Mouse (Mus musculus) liver, postnatal 0 days (tissue): Measurements from ENCODE around the gene 6030468B19Rik. TPM values are rescaled to one million over a fixed set of nuclear protein-coding genes. Genes with fewer than 3 reads are reported as not detected.
A peak's percentile ranks its signal among the peaks of the same experiment; 100 is the strongest.
"Not testable (repeated sequence)": the region's sequence is repeated elsewhere in the genome, so short reads cannot be mapped to it uniquely, and the experiment has no call there.

Source experiments
- ATAC-seq: fragments of 200-750 bp; cut with Nextera tagmentation; 2 replicates; pipeline ENCODE4 v1.8.0; 2017; ENCODE audit warnings: mild to moderate bottlenecking, moderate library complexity
- DNase-seq: peaks from one replicate; pipeline ENCODE4 v3.0.0-alpha.2; 2016
- H3K27ac ChIP-seq: fragments of 300-500 bp; sonication (generic); 2 replicates; pipeline ENCODE4 v1.5.1; 2014; ENCODE audit warnings: antibody characterized with exemption, moderate library complexity, mild to moderate bottlenecking, low read depth
- H3K27me3 ChIP-seq: fragments of 300-500 bp; sonication (generic); 2 replicates; pipeline ENCODE4 v1.6.1; 2014; ENCODE audit warnings: low read length, control low read depth, mixed read lengths; ENCODE audit not compliant: insufficient read depth
- H3K36me3 ChIP-seq: fragments of 300-500 bp; sonication (generic); replicated peaks from 2 replicates; pipeline ENCODE4 v1.6.1; 2014; ENCODE audit warnings: mild to moderate bottlenecking, control low read depth, low read length, moderate library complexity, mixed read lengths; ENCODE audit not compliant: insufficient read depth
- H3K4me1 ChIP-seq: fragments of 300-500 bp; sonication (generic); 2 replicates; pipeline ENCODE4 v1.6.1; 2014; ENCODE audit warnings: antibody characterized with exemption, mild to moderate bottlenecking, control low read depth; ENCODE audit not compliant: insufficient read depth
- H3K4me2 ChIP-seq: fragments of 300-500 bp; sonication (generic); 2 replicates; pipeline ENCODE4 v1.6.1; 2014; ENCODE audit warnings: low read depth, mild to moderate bottlenecking, low read length, moderate library complexity, mixed read lengths
- H3K4me3 ChIP-seq: fragments of 300-500 bp; sonication (generic); 2 replicates; pipeline ENCODE4 v1.5.1; 2014; ENCODE audit warnings: low read depth, low read length
- H3K9ac ChIP-seq: fragments of 300-500 bp; sonication (generic); replicated peaks from 2 replicates; pipeline ENCODE4 v1.6.1; 2014; ENCODE audit warnings: mild to moderate bottlenecking, moderate library complexity
- H3K9me3 ChIP-seq: fragments of 300-500 bp; sonication (generic); 2 replicates; pipeline ENCODE4 v1.6.1; 2016; ENCODE audit warnings: mild to moderate bottlenecking, control low read depth, low read length, mixed read lengths
- CTCF ChIP-seq: sonication (generic); IDR thresholded peaks from 2 replicates; pipeline ENCODE4 v1.5.1; 2016; ENCODE audit warnings: antibody characterized with exemption, low read depth
- EP300 ChIP-seq: IDR thresholded peaks from 2 replicates; pipeline ENCODE4 v1.6.1; 2016; ENCODE audit warnings: antibody characterized with exemption, low read depth, mild to moderate bottlenecking
- WGBS: fragments of 180-500 bp; shearing (Covaris S2); extraction: QIAGEN DNeasy Blood & Tissue Kit; methylation state at CpG from one replicate; pipeline ENCODE4 v1.1.7; 2014; ENCODE audit not compliant: insufficient replicate concordance; 5-methylcytosine and 5-hydroxymethylcytosine counted together
- polyA plus RNA-seq: library from polyadenylated mRNA; unstranded; fragments of >200 nt; fragmentation: Nextera tagmentation; extraction: Ambion mirVana; gene quantifications from 2 replicates; pipeline ENCODE4 v1.2.1, GENCODE M21; 2015

6030468B19Rik gene
- polyA plus RNA-seq, 1 experiment from 2014 or later: 33.8 TPM

GRCm38 (mm10) chr11:117814704-117815366, 17.4 kb downstream of the 6030468B19Rik start:
- H3K36me3 ChIP-seq: peaks cover 82% of the 10 kb centered on the region
- no peaks in the 10 kb centered on the region for H3K9me3 ChIP-seq
- ATAC-seq (no peak), DNase-seq (no peak)
- no peak overlapping the region for H3K9ac ChIP-seq
- peaks cover 19% of the 10 kb centered on the region for H3K4me1 ChIP-seq
- H3K27ac ChIP-seq: peak overlapping the region; percentile 58; the same call in 1 of the 2 replicates
- no peaks in the 10 kb centered on the region for H3K27me3 ChIP-seq
- H3K4me3 ChIP-seq: no peak overlapping the region
- 64% methylated on average over 6 of the region's 6 CpGs for WGBS
- no peak for TF ChIP-seq EP300
- TF ChIP-seq CTCF: no peak
- H3K4me2 ChIP-seq: no peak overlapping the region

- whole genome bisulfite sequencing: 89% methylated on average over 9 of the region's 9 CpGs
- not testable (repeated sequence) for H3K4me3 ChIP-seq, ATAC-seq, H3K4me2 ChIP-seq, H3K9me3 ChIP-seq, H3K9ac ChIP-seq, DNase-seq, H3K27me3 ChIP-seq
- Histone ChIP-seq H3K36me3 (peaks cover 91% of the 10 kb centered on the region), H3K27ac (peak overlapping the region; percentile 22; the same call in 1 of the 2 replicates), H3K4me1 (peaks cover 16% of the 10 kb centered on the region)
Observed at GRCm38 (mm10) chr11:117815850-117816249, 18.4 kb downstream of the 6030468B19Rik start.

GRCm38 (mm10) chr11:117816389-117816996, 19.0 kb downstream of the 6030468B19Rik start:
- Histone ChIP-seq H3K27ac (no peak overlapping the region), H3K27me3 (no peaks in the 10 kb centered on the region), H3K9me3 (no peaks in the 10 kb centered on the region), H3K36me3 (peaks cover 94% of the 10 kb centered on the region), H3K4me2 (no peak overlapping the region), H3K4me3 (no peak overlapping the region), H3K4me1 (peaks cover 9% of the 10 kb centered on the region), H3K9ac (no peak overlapping the region)
- TF ChIP-seq CTCF: no peak
- TF ChIP-seq EP300: no peak
- no peak for ATAC-seq
- no peak for DNase-seq
- whole genome bisulfite sequencing: 88% methylated on average over 12 of the region's 13 CpGs

- DNase-seq: no peak
- Histone ChIP-seq H3K9ac (no peak overlapping the region), H3K4me2 (no peak overlapping the region), H3K27me3 (no peaks in the 10 kb centered on the region), H3K27ac (no peak overlapping the region), H3K36me3 (peaks cover 93% of the 10 kb centered on the region), H3K4me3 (no peak overlapping the region), H3K4me1 (peaks cover 10% of the 10 kb centered on the region), H3K9me3 (no peaks in the 10 kb centered on the region)
- no peak for ATAC-seq
- TF ChIP-seq CTCF (no peak), EP300 (no peak)
- whole genome bisulfite sequencing: 81% methylated on average over 8 of the region's 8 CpGs
Observed at GRCm38 (mm10) chr11:117819095-117819494, 21.6 kb downstream of the 6030468B19Rik start.

- ATAC-seq (no peak), DNase-seq (no peak)
- H3K27ac ChIP-seq: no peak overlapping the region
- 92% methylated on average over 7 of the region's 7 CpGs for WGBS
- no peak overlapping the region for H3K4me2 ChIP-seq
- H3K9ac ChIP-seq: no peak overlapping the region; the same call in 1 of the 2 replicates
- no peaks in the 10 kb centered on the region for H3K27me3 ChIP-seq
- H3K36me3 ChIP-seq: peaks cover 86% of the 10 kb centered on the region
- peaks cover 18% of the 10 kb centered on the region for H3K4me1 ChIP-seq
- H3K9me3 ChIP-seq: no peaks in the 10 kb centered on the region
- H3K4me3 ChIP-seq: no peak overlapping the region
- no peak for TF ChIP-seq CTCF
- TF ChIP-seq EP300: no peak
Observed at GRCm38 (mm10) chr11:117820173-117820572, 22.7 kb downstream of the 6030468B19Rik start.

- Histone ChIP-seq H3K9ac (no peak overlapping the region), H3K4me1 (peaks cover 29% of the 10 kb centered on the region), H3K27ac (no peak overlapping the region), H3K9me3 (no peaks in the 10 kb centered on the region), H3K4me3 (no peak overlapping the region), H3K36me3 (peaks cover 69% of the 10 kb centered on the region), H3K4me2 (no peak overlapping the region), H3K27me3 (no peaks in the 10 kb centered on the region)
- no peak for ATAC-seq
- TF ChIP-seq CTCF: no peak
- no peak for TF ChIP-seq EP300
- 88% methylated on average over 9 of the region's 9 CpGs for WGBS
- DNase-seq: no peak
Observed at GRCm38 (mm10) chr11:117821868-117822267, 24.4 kb downstream of the 6030468B19Rik start.
